Mouse (Mus musculus) stomach, postnatal 0 days (tissue): ENCODE data around the gene Slc25a34. TPM values are rescaled to one million over a fixed set of nuclear protein-coding genes. Genes with fewer than 3 reads are reported as not detected.

ENCODE experiments used
- ATAC-seq: fragments of 200-750 bp; cut with Nextera tagmentation; 2 replicates; pipeline ENCODE4 v1.8.0; 2017; ENCODE audit not compliant: low FRiP score, low TSS enrichment
- DNase-seq: peaks from one replicate; pipeline ENCODE4 v3.0.0-alpha.2; 2016; ENCODE audit warnings: low spot score
- H3K27ac ChIP-seq: fragments of 300-500 bp; sonication (generic); replicated peaks from 2 replicates; pipeline ENCODE4 v1.5.1; 2014; ENCODE audit warnings: mild to moderate bottlenecking, control low read depth
- H3K27me3 ChIP-seq: fragments of 300-500 bp; sonication (generic); 2 replicates; pipeline ENCODE4 v1.6.1; 2014; ENCODE audit warnings: low read length; ENCODE audit not compliant: control insufficient read depth, insufficient read depth
- H3K36me3 ChIP-seq: fragments of 300-500 bp; sonication (generic); 2 replicates; pipeline ENCODE4 v1.6.1; 2014; ENCODE audit warnings: low read length, mixed read lengths; ENCODE audit not compliant: control insufficient read depth, insufficient read depth
- H3K4me1 ChIP-seq: fragments of 300-500 bp; sonication (generic); replicated peaks from 2 replicates; pipeline ENCODE4 v1.6.1; 2014; ENCODE audit warnings: antibody characterized with exemption; ENCODE audit not compliant: control insufficient read depth, insufficient read depth
- H3K4me2 ChIP-seq: fragments of 300-500 bp; sonication (generic); replicated peaks from 2 replicates; pipeline ENCODE4 v1.6.1; 2014; ENCODE audit warnings: low read depth, mild to moderate bottlenecking, control low read depth, moderate library complexity
- H3K4me3 ChIP-seq: fragments of 300-500 bp; sonication (generic); 2 replicates; pipeline ENCODE4 v1.5.1; 2014; ENCODE audit warnings: low read depth, low read length, control low read depth
- H3K9ac ChIP-seq: fragments of 300-500 bp; sonication (generic); 2 replicates; pipeline ENCODE4 v1.6.1; 2014; ENCODE audit warnings: mild to moderate bottlenecking, low read length, control low read depth, mixed read lengths
- H3K9me3 ChIP-seq: fragments of 300-500 bp; sonication (generic); 2 replicates; pipeline ENCODE4 v1.6.1; 2016; ENCODE audit warnings: low read length; ENCODE audit not compliant: control insufficient read depth
- CTCF ChIP-seq: IDR thresholded peaks from 2 replicates; pipeline ENCODE4 v1.5.1; 2016; ENCODE audit warnings: antibody characterized with exemption, low read depth, mild to moderate bottlenecking, moderate library complexity
- EP300 ChIP-seq: optimal IDR thresholded peaks from 2 replicates; pipeline ENCODE3; 2016; ENCODE audit warnings: antibody characterized with exemption
- WGBS: fragments of 180-500 bp; shearing (Covaris S2); extraction: QIAGEN DNeasy Blood & Tissue Kit; methylation state at CpG from one replicate; pipeline ENCODE4 v1.1.7; 2014; 5-methylcytosine and 5-hydroxymethylcytosine counted together
- polyA plus RNA-seq: library from polyadenylated mRNA; unstranded; fragments of >200 nt; fragmentation: Nextera tagmentation; extraction: Ambion mirVana; gene quantifications from 2 replicates; pipeline ENCODE4 v1.2.1, GENCODE M21; 2015

Slc25a34 gene
- polyA plus RNA-seq, 1 experiment from 2014 or later: 1.8 TPM

GRCm38 (mm10) chr4:141656932-141657331, 33.3 kb upstream of the Slc25a34 start:
- no peak overlapping the region for H3K27ac ChIP-seq

GRCm38 (mm10) chr4:141655908-141656608, 32.4 kb upstream of the Slc25a34 start:
- Histone ChIP-seq H3K27ac (no peak overlapping the region), H3K27me3 (no peaks in the 10 kb centered on the region), H3K4me1 (no peaks in the 10 kb centered on the region), H3K9ac (0 out of 2 replicates have a peak overlapping the region, but pooled peaks have one; percentile 18), H3K36me3 (peaks cover 6% of the 10 kb centered on the region; the same call in 1 of the 2 replicates), H3K4me2 (no peak overlapping the region), H3K4me3 (no peak overlapping the region), H3K9me3 (no peaks in the 10 kb centered on the region)
- TF ChIP-seq EP300 (no peak), CTCF (no peak)
- ATAC-seq: no peak
- DNase-seq: no peak
- 75% methylated on average over 12 of the region's 12 CpGs for WGBS

More at GRCm38 (mm10) chr4:141656932-141657331, 33.3 kb upstream of the Slc25a34 start:
- DNase-seq (no peak), ATAC-seq (no peak)
- Histone ChIP-seq H3K27me3 (no peaks in the 10 kb centered on the region), H3K36me3 (peaks cover 4% of the 10 kb centered on the region; the same call in 1 of the 2 replicates), H3K4me2 (no peak overlapping the region), H3K4me3 (no peak overlapping the region), H3K4me1 (no peaks in the 10 kb centered on the region), H3K9ac (no peak overlapping the region), H3K9me3 (no peaks in the 10 kb centered on the region)
- WGBS: 77% methylated on average over 8 of the region's 8 CpGs
- TF ChIP-seq CTCF (no peak), EP300 (no peak)

GRCm38 (mm10) chr4:141654509-141654908, 30.9 kb upstream of the Slc25a34 start:
- WGBS: 84% methylated on average over 6 of the region's 6 CpGs
- no peaks in the 10 kb centered on the region for H3K4me1 ChIP-seq
- peaks cover 4% of the 10 kb centered on the region; the same call in 1 of the 2 replicates for H3K36me3 ChIP-seq
- no peaks in the 10 kb centered on the region for H3K9me3 ChIP-seq
- DNase-seq (no peak), ATAC-seq (no peak)
- H3K27me3 ChIP-seq: no peaks in the 10 kb centered on the region
- TF ChIP-seq EP300 (no peak), CTCF (no peak)
- H3K27ac ChIP-seq: no peak overlapping the region
- no peak overlapping the region for H3K4me2 ChIP-seq
- no peak overlapping the region for H3K9ac ChIP-seq
- no peak overlapping the region for H3K4me3 ChIP-seq

- 88% methylated on average over 13 of the region's 13 CpGs for WGBS
- Histone ChIP-seq H3K4me3 (no peak overlapping the region), H3K9ac (no peak overlapping the region), H3K4me1 (no peaks in the 10 kb centered on the region), H3K4me2 (no peak overlapping the region), H3K9me3 (no peaks in the 10 kb centered on the region), H3K27ac (no peak overlapping the region), H3K36me3 (peaks cover 4% of the 10 kb centered on the region; the same call in 1 of the 2 replicates), H3K27me3 (no peaks in the 10 kb centered on the region)
- ATAC-seq: no peak
- TF ChIP-seq EP300: no peak
- no peak for TF ChIP-seq CTCF
- DNase-seq: no peak
Observed at GRCm38 (mm10) chr4:141653813-141654212, 30.2 kb upstream of the Slc25a34 start.

- ATAC-seq: no peak
- no peak for DNase-seq
- no peaks in the 10 kb centered on the region for H3K9me3 ChIP-seq
- H3K4me3 ChIP-seq: no peak overlapping the region
- no peaks in the 10 kb centered on the region for H3K4me1 ChIP-seq
- H3K27ac ChIP-seq: no peak overlapping the region
- no peak overlapping the region for H3K9ac ChIP-seq
- no peaks in the 10 kb centered on the region for H3K27me3 ChIP-seq
- TF ChIP-seq EP300: no peak
- TF ChIP-seq CTCF: no peak
- peaks cover 4% of the 10 kb centered on the region; the same call in 1 of the 2 replicates for H3K36me3 ChIP-seq
- no peak overlapping the region for H3K4me2 ChIP-seq
- 76% methylated on average over 8 of the region's 8 CpGs for WGBS
Observed at GRCm38 (mm10) chr4:141653044-141653443, 29.4 kb upstream of the Slc25a34 start.

- TF ChIP-seq EP300: no peak
- no peak for TF ChIP-seq CTCF
- no peak for DNase-seq
- no peaks in the 10 kb centered on the region for H3K27me3 ChIP-seq
- H3K9ac ChIP-seq: no peak overlapping the region
- no peak for ATAC-seq
- no peak overlapping the region for H3K4me2 ChIP-seq
- peaks cover 4% of the 10 kb centered on the region; the same call in 1 of the 2 replicates for H3K36me3 ChIP-seq
- no peaks in the 10 kb centered on the region for H3K9me3 ChIP-seq
- H3K4me1 ChIP-seq: no peaks in the 10 kb centered on the region
- 83% methylated on average over 10 of the region's 10 CpGs for WGBS
- H3K27ac ChIP-seq: 0 out of 2 replicates have a peak overlapping the region, but pooled peaks have one; percentile 24
- H3K4me3 ChIP-seq: no peak overlapping the region
Observed at GRCm38 (mm10) chr4:141651944-141652343, 28.3 kb upstream of the Slc25a34 start.
